Mouse (Mus musculus): Measurements from ENCODE around the gene Rnpep. TPM values are rescaled to one million over a fixed set of nuclear protein-coding genes. Genes with fewer than 3 reads are reported as not detected.
"Not testable (repeated sequence)": the region's sequence is repeated elsewhere in the genome, so short reads cannot be mapped to it uniquely, and the experiment has no call there.

Gene Rnpep
- polyA plus RNA-seq, 1 experiment from 2014 or later: 136 TPM

GRCm38 (mm10) chr1:135237131-135237851, 46.6 kb downstream of the Rnpep start:
- Histone ChIP-seq H3K4me1 (replicated peaks; ENCODE audit: control insufficient read depth, insufficient read depth, low read length) (0 out of 2 replicates have a peak, but pooled peaks cover 4% of the 10 kb centered on the region), H3K4me2 (replicated peaks; ENCODE audit: low read depth) (no peak overlapping the region; the same call in 1 of the 2 replicates), H3K9ac (ENCODE audit: low read depth, low read length) (no peak overlapping the region), H3K9me3 (ENCODE audit: control insufficient read depth) (no peaks in the 10 kb centered on the region), H3K27me3 (replicated peaks; ENCODE audit: control insufficient read depth, insufficient read depth, low read length) (no peaks in the 10 kb centered on the region), H3K4me3 (ENCODE audit: low read depth, low read length) (no peak overlapping the region), H3K27ac (ENCODE audit: low read depth, low read length) (peak overlapping the region; percentile 82), H3K36me3 (ENCODE audit: control insufficient read depth, insufficient read depth) (no peaks in the 10 kb centered on the region)
- WGBS: 32% methylated on average over 12 of the region's 12 CpGs
- no peak for TF ChIP-seq CTCF (IDR thresholded peaks at IDR 0.05; ENCODE audit: low read depth)
- ATAC-seq: peak; percentile 72

GRCm38 (mm10) chr1:135234771-135235170, 49.1 kb downstream of the Rnpep start:
- Histone ChIP-seq H3K27ac (ENCODE audit: low read depth, low read length) (peak overlapping the region; percentile 98), H3K9ac (ENCODE audit: low read depth, low read length) (peak overlapping the region; percentile 41), H3K27me3 (replicated peaks; ENCODE audit: control insufficient read depth, insufficient read depth, low read length) (no peaks in the 10 kb centered on the region), H3K4me2 (replicated peaks; ENCODE audit: low read depth) (peak overlapping the region; percentile 66), H3K4me3 (ENCODE audit: low read depth, low read length) (peak overlapping the region; percentile 23), H3K9me3 (ENCODE audit: control insufficient read depth) (no peaks in the 10 kb centered on the region), H3K36me3 (ENCODE audit: control insufficient read depth, insufficient read depth) (no peaks in the 10 kb centered on the region), H3K4me1 (replicated peaks; ENCODE audit: control insufficient read depth, insufficient read depth, low read length) (0 out of 2 replicates have a peak, but pooled peaks cover 4% of the 10 kb centered on the region)
- ATAC-seq: peak; percentile 89
- no peak for TF ChIP-seq CTCF (IDR thresholded peaks at IDR 0.05; ENCODE audit: low read depth)
- WGBS: 47% methylated on average over 12 of the region's 12 CpGs

- Histone ChIP-seq H3K36me3 (ENCODE audit: control insufficient read depth, insufficient read depth) (no peaks in the 10 kb centered on the region), H3K4me2 (replicated peaks; ENCODE audit: low read depth) (peak overlapping the region; percentile 66), H3K9ac (ENCODE audit: low read depth, low read length) (peak overlapping the region; percentile 41; the same call in 1 of the 2 replicates), H3K9me3 (ENCODE audit: control insufficient read depth) (no peaks in the 10 kb centered on the region), H3K4me3 (ENCODE audit: low read depth, low read length) (peak overlapping the region; percentile 23; the same call in 1 of the 2 replicates), H3K27me3 (replicated peaks; ENCODE audit: control insufficient read depth, insufficient read depth, low read length) (no peaks in the 10 kb centered on the region), H3K4me1 (replicated peaks; ENCODE audit: control insufficient read depth, insufficient read depth, low read length) (0 out of 2 replicates have a peak, but pooled peaks cover 4% of the 10 kb centered on the region), H3K27ac (ENCODE audit: low read depth, low read length) (peak overlapping the region; percentile 98)
- ATAC-seq: peak; percentile 65
- no peak for TF ChIP-seq CTCF (IDR thresholded peaks at IDR 0.05; ENCODE audit: low read depth)
- WGBS: 33% methylated on average over 6 of the region's 6 CpGs
Observed at GRCm38 (mm10) chr1:135233961-135234360, 49.9 kb downstream of the Rnpep start.

GRCm38 (mm10) chr1:135231878-135232277, 52.0 kb downstream of the Rnpep start:
- not testable (repeated sequence) for H3K4me3 ChIP-seq (ENCODE audit: low read depth, low read length); H3K27me3 ChIP-seq (replicated peaks; ENCODE audit: control insufficient read depth, insufficient read depth, low read length)
- 82% methylated on average over 20 of the region's 20 CpGs for WGBS

GRCm38 (mm10) chr1:135227339-135227950, 56.4 kb downstream of the Rnpep start:
- TF ChIP-seq CTCF (IDR thresholded peaks at IDR 0.05; ENCODE audit: low read depth): peak; percentile 33; the same call in 1 of the 2 replicates
- Histone ChIP-seq H3K27ac (ENCODE audit: low read depth, low read length) (peak overlapping the region; percentile 70), H3K27me3 (replicated peaks; ENCODE audit: control insufficient read depth, insufficient read depth, low read length) (no peaks in the 10 kb centered on the region; the same call in 1 of the 2 replicates), H3K9me3 (ENCODE audit: control insufficient read depth) (no peaks in the 10 kb centered on the region), H3K4me2 (replicated peaks; ENCODE audit: low read depth) (no peak overlapping the region), H3K4me1 (replicated peaks; ENCODE audit: control insufficient read depth, insufficient read depth, low read length) (peaks cover 3% of the 10 kb centered on the region; the same call in 1 of the 2 replicates), H3K36me3 (ENCODE audit: control insufficient read depth, insufficient read depth) (no peaks in the 10 kb centered on the region), H3K9ac (ENCODE audit: low read depth, low read length) (no peak overlapping the region), H3K4me3 (ENCODE audit: low read depth, low read length) (no peak overlapping the region)
- WGBS: 49% methylated on average over 13 of the region's 13 CpGs
- ATAC-seq: peak; percentile 89

More at GRCm38 (mm10) chr1:135231878-135232277, 52.0 kb downstream of the Rnpep start:
- H3K9me3 ChIP-seq (ENCODE audit: control insufficient read depth); H3K9ac ChIP-seq (ENCODE audit: low read depth, low read length); H3K36me3 ChIP-seq (ENCODE audit: control insufficient read depth, insufficient read depth); H3K4me2 ChIP-seq (replicated peaks; ENCODE audit: low read depth); H3K4me1 ChIP-seq (replicated peaks; ENCODE audit: control insufficient read depth, insufficient read depth, low read length); H3K27ac ChIP-seq (ENCODE audit: low read depth, low read length); ATAC-seq: not testable (repeated sequence)

- H3K27me3 ChIP-seq (replicated peaks; ENCODE audit: control insufficient read depth, insufficient read depth, low read length): no peaks in the 10 kb centered on the region; the same call in 1 of the 2 replicates
- TF ChIP-seq CTCF (IDR thresholded peaks at IDR 0.05; ENCODE audit: low read depth): no peak
- H3K36me3 ChIP-seq (ENCODE audit: control insufficient read depth, insufficient read depth): no peaks in the 10 kb centered on the region
- no peak overlapping the region for H3K4me3 ChIP-seq (ENCODE audit: low read depth, low read length)
- peaks cover 3% of the 10 kb centered on the region; the same call in 1 of the 2 replicates for H3K4me1 ChIP-seq (replicated peaks; ENCODE audit: control insufficient read depth, insufficient read depth, low read length)
- H3K9ac ChIP-seq (ENCODE audit: low read depth, low read length): no peak overlapping the region
- peak; percentile 54 for ATAC-seq
- H3K27ac ChIP-seq (ENCODE audit: low read depth, low read length): no peak overlapping the region
- H3K4me2 ChIP-seq (replicated peaks; ENCODE audit: low read depth): no peak overlapping the region
- WGBS: 14% methylated on average over 6 of the region's 6 CpGs
- no peaks in the 10 kb centered on the region for H3K9me3 ChIP-seq (ENCODE audit: control insufficient read depth)
Observed at GRCm38 (mm10) chr1:135224981-135225604, 58.8 kb downstream of the Rnpep start.

Measured in intestine, postnatal 0 days (tissue).